Mouse (Mus musculus) lung, embryonic 16.5 days (tissue): Measurements from ENCODE around the gene Uts2. TPM values are rescaled to one million over a fixed set of nuclear protein-coding genes. Genes with fewer than 3 reads are reported as not detected.

ENCODE experiments used
- polyA plus RNA-seq: library from polyadenylated mRNA; unstranded; fragments of >200 nt; fragmentation: Nextera tagmentation; extraction: Ambion mirVana; gene quantifications from 2 replicates; pipeline ENCODE4 v1.2.1, GENCODE M21; 2015

Gene Uts2
- polyA plus RNA-seq, 1 experiment from 2014 or later: not detected

Other genes with a start within 250 kb of the Uts2 start
- 44.3 and 46.3 TPM in 2 replicates for gene Errfi1, start 143.2 kb upstream of the Uts2 start, polyA plus RNA-seq
- gene Park7, start 82.7 kb upstream of the Uts2 start, polyA plus RNA-seq: 403 and 411 TPM in 2 replicates
- gene Tnfrsf9, start 82.5 kb upstream of the Uts2 start, polyA plus RNA-seq: 0.45 and 0.49 TPM in 2 replicates
- 9.2 and 11.2 TPM in 2 replicates for gene Per3, start 47.6 kb downstream of the Uts2 start, polyA plus RNA-seq
- gene Vamp3, start 60.9 kb downstream of the Uts2 start, polyA plus RNA-seq: 131 and 140 TPM in 2 replicates
- gene Gm13090, start 92.5 kb downstream of the Uts2 start, polyA plus RNA-seq: not detected in 2 replicates